Mouse (Mus musculus) heart, postnatal 0 days (tissue): ENCODE data around the gene Zgpat. TPM values are rescaled to one million over a fixed set of nuclear protein-coding genes. Genes with fewer than 3 reads are reported as not detected.

Experiments
- ATAC-seq: fragments of 200-750 bp; cut with Nextera tagmentation; 2 replicates; pipeline ENCODE4 v1.8.0; 2017; ENCODE audit warnings: low read depth, moderate number of reproducible peaks, moderate library complexity; ENCODE audit not compliant: insufficient read depth
- DNase-seq: peaks from one replicate; pipeline ENCODE4 v3.0.0-alpha.2; 2016; ENCODE audit warnings: low spot score
- H3K27ac ChIP-seq: fragments of 300-500 bp; sonication (generic); 2 replicates; pipeline ENCODE4 v1.5.1; 2014; ENCODE audit warnings: low read depth, mild to moderate bottlenecking
- H3K27me3 ChIP-seq: fragments of 300-500 bp; sonication (generic); 2 replicates; pipeline ENCODE4 v1.6.1; 2014; ENCODE audit warnings: low read length, mixed read lengths; ENCODE audit not compliant: control insufficient read depth, insufficient read depth
- H3K36me3 ChIP-seq: fragments of 300-500 bp; sonication (generic); replicated peaks from 2 replicates; pipeline ENCODE4 v1.6.1; 2014; ENCODE audit warnings: low read length, mixed read lengths; ENCODE audit not compliant: control insufficient read depth, insufficient read depth
- H3K4me1 ChIP-seq: fragments of 300-500 bp; sonication (generic); 2 replicates; pipeline ENCODE4 v1.6.1; 2014; ENCODE audit warnings: antibody characterized with exemption; ENCODE audit not compliant: control insufficient read depth, insufficient read depth
- H3K4me2 ChIP-seq: fragments of 300-500 bp; sonication (generic); 2 replicates; pipeline ENCODE4 v1.6.1; 2014; ENCODE audit warnings: low read depth, mild to moderate bottlenecking, low read length, moderate library complexity
- H3K4me3 ChIP-seq: fragments of 300-500 bp; sonication (generic); 2 replicates; pipeline ENCODE4 v1.5.1; 2014; ENCODE audit warnings: low read depth, low read length
- H3K9ac ChIP-seq: fragments of 300-500 bp; sonication (generic); replicated peaks from 2 replicates; pipeline ENCODE4 v1.6.1; 2014; ENCODE audit warnings: low read depth, low read length, mixed read lengths
- H3K9me3 ChIP-seq: fragments of 300-500 bp; sonication (generic); replicated peaks from 2 replicates; pipeline ENCODE4 v1.6.1; 2016; ENCODE audit warnings: low read length; ENCODE audit not compliant: control insufficient read depth
- CTCF ChIP-seq: IDR thresholded peaks from 2 replicates; pipeline ENCODE4 v1.5.1; 2016; ENCODE audit warnings: antibody characterized with exemption, control low read depth, low read depth
- EP300 ChIP-seq: IDR thresholded peaks from 2 replicates; pipeline ENCODE4 v1.6.1; 2016; ENCODE audit warnings: antibody characterized with exemption, low read depth
- WGBS: fragments of 180-500 bp; shearing (Covaris S2); extraction: QIAGEN DNeasy Blood & Tissue Kit; methylation state at CpG from one replicate; pipeline ENCODE4 v1.1.7; 2014; 5-methylcytosine and 5-hydroxymethylcytosine counted together
- polyA plus RNA-seq: library from polyadenylated mRNA; unstranded; fragments of >200 nt; fragmentation: Nextera tagmentation; extraction: Ambion mirVana; gene quantifications from 2 replicates; pipeline ENCODE4 v1.2.1, GENCODE M21; 2015
- total RNA-seq: library from RNA; depleted of rRNA; stranded (reverse); fragments of >200 nt; gene quantifications from 2 replicates; pipeline ENCODE4 v1.2.3, GENCODE M21; 2014; ENCODE audit warnings: low replicate concordance

Gene Zgpat
- total and polyA plus RNA-seq, 2 experiments from 2014 or later, result 18.7 to 38.4 TPM

DNA sequence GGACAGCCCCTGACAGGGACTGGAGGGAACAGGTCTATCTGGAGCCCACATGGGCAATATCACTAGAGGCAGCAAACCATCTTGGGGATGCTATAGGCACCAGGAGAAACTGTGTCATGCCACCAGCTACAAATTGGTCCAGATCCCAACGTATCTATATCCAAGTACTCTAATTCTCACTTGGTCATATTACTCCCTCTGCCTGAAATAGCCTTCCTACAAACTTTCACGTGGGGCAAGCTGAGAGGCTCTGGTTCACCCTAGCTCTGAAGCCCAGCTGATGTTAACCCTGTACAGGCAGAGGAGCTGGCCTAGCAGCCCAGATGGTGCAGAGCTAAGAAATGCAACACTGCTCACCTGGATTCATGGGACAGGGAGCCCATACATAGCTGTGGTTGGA lies 26.8 kb downstream of the Zgpat start:
- Histone ChIP-seq H3K9me3 (no peaks in the 10 kb centered on the region), H3K4me1 (0 out of 2 replicates have a peak, but pooled peaks cover 4% of the 10 kb centered on the region), H3K27ac (no peak overlapping the region), H3K27me3 (no peaks in the 10 kb centered on the region), H3K4me2 (no peak overlapping the region), H3K36me3 (peaks cover 53% of the 10 kb centered on the region; the same call in 1 of the 2 replicates), H3K9ac (no peak overlapping the region), H3K4me3 (no peak overlapping the region)
- 47% methylated on average over 2 of the region's 2 CpGs for WGBS
- ATAC-seq (no peak), DNase-seq (no peak)
- TF ChIP-seq CTCF, result no peak
- TF ChIP-seq EP300, result no peak

DNA sequence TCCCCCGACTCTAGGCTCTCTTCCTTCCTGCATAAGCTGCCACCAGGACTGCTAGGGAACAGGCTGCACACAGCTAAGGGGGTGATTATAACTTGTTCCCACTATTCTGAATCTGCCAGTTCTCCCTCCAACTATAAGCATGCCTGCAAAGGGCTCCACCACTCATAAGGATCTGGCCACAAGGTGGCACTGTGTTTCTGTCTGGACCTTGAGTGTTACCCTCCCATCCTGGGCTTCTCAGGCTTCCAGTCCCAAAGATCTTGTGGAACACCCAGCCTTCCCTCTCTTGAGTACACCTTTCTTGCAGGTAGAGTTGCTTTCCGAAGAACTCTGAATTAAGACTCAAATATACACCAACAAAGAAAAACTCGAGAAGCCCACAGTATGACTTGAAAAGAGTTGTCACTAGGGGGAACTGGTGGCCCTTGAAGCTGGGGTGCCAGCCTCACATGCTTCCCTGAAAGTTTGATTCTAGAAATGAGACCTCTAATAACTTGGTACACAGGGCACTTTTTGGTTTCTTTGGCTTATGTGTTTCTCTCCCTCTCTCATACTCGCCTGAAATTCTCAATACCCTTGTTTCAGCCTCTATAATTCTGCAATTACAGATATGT lies 28.0 kb downstream of the Zgpat start:
- Histone ChIP-seq H3K4me3 (no peak overlapping the region), H3K27me3 (no peaks in the 10 kb centered on the region), H3K36me3 (peaks cover 48% of the 10 kb centered on the region; the same call in 1 of the 2 replicates), H3K9me3 (no peaks in the 10 kb centered on the region), H3K4me2 (no peak overlapping the region), H3K27ac (no peak overlapping the region), H3K9ac (no peak overlapping the region), H3K4me1 (peaks cover 11% of the 10 kb centered on the region)
- TF ChIP-seq EP300 (no peak), CTCF (peak; percentile 94)
- WGBS, result 14% methylated on average over 4 of the region's 4 CpGs
- peak; percentile 76; the same call in 1 of the 2 replicates for ATAC-seq
- peak; percentile 83 for DNase-seq

DNA sequence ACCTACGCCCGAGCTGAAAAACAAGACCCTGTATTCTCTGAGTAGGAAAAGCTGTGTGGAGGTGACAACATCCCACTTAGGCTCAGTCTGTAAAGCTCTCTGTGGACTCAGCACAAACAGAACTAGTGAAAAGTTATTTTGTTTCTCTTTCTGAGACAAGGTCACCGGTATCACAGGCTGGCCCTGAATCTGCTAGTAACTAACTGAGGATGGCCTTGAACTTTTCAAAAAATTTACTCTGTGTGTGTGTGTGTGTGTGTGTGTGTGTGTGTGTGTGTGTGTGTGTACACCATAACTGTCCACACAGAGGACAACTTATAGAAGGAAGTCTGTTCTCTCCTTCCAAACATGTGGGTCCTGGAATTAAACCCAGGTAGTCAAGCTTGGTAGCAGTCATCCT lies 29.4 kb downstream of the Zgpat start:
- no peak for ATAC-seq
- DNase-seq, result no peak
- peaks cover 11% of the 10 kb centered on the region for H3K4me1 ChIP-seq
- H3K36me3 ChIP-seq, result peaks cover 45% of the 10 kb centered on the region; the same call in 1 of the 2 replicates
- TF ChIP-seq EP300 (no peak), CTCF (no peak)
- H3K27ac ChIP-seq, result no peak overlapping the region
- H3K27me3 ChIP-seq, result no peaks in the 10 kb centered on the region
- H3K9ac ChIP-seq, result no peak overlapping the region
- H3K4me3 ChIP-seq, result no peak overlapping the region
- H3K9me3 ChIP-seq, result no peaks in the 10 kb centered on the region
- WGBS, result 92% methylated on average over 3 of the region's 3 CpGs
- H3K4me2 ChIP-seq, result no peak overlapping the region

DNA sequence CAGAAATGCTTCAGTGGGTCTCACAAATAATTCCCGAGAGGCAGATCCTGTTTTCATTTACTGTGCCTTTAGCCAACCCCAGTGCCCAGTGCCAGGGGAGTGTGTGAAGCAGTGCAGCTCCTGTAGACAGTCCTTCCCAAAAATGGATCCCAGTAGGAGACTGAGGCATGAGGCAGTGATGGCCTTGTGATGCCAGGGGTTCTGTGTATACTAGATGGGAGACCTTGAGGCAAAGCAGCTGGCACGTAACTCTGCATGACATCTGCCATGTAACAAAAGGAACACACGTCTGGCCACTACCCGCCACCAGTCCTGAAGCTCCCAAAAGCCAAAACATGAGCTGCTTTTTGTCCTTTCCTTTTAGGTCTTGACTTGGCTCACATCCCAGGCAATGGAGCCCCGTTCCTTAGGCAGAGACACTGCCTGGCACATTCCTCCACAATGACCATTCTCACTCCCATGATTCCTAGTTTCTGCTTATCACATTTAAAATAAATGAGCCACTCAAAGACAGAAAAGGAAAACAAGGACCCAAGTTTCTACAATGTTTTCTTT lies 32.6 kb downstream of the Zgpat start:
- Histone ChIP-seq H3K4me3 (no peak overlapping the region), H3K4me2 (0 out of 2 replicates have a peak overlapping the region, but pooled peaks have one; percentile 30), H3K36me3 (0 out of 2 replicates have a peak, but pooled peaks cover 21% of the 10 kb centered on the region), H3K9me3 (no peaks in the 10 kb centered on the region), H3K4me1 (peaks cover 11% of the 10 kb centered on the region), H3K9ac (no peak overlapping the region), H3K27ac (peak overlapping the region; percentile 70), H3K27me3 (no peaks in the 10 kb centered on the region)
- no peak for TF ChIP-seq EP300
- TF ChIP-seq CTCF, result no peak
- 28% methylated on average over 5 of the region's 5 CpGs for WGBS
- DNase-seq, result peak; percentile 50
- ATAC-seq, result peak; percentile 58

DNA sequence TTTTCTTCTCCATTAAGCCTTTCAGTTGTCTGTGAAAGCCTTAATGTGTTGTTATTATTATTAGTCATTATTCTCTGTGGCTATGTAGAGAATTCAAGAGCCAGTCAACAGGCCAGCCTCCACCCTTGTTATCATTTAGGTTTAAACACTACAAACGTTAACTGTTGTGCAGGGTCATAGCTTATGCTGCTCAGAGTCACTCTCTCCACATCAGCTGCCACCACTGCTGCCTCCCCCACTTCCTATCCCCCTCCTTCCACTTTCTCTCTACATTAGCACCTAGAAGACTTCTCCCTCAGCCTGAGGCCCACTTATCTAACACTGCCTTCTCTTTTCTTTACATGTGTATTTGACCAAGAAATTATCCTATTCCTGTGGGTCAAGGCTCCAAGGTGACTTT lies 36.8 kb downstream of the Zgpat start:
- Histone ChIP-seq H3K27ac (no peak overlapping the region), H3K4me1 (peaks cover 6% of the 10 kb centered on the region), H3K9me3 (no peaks in the 10 kb centered on the region), H3K36me3 (no peaks in the 10 kb centered on the region; the same call in 1 of the 2 replicates), H3K4me2 (no peak overlapping the region), H3K9ac (no peak overlapping the region), H3K4me3 (no peak overlapping the region), H3K27me3 (no peaks in the 10 kb centered on the region)
- no peak for DNase-seq
- ATAC-seq, result no peak
- WGBS, result 8% methylated on average over 1 of the region's 1 CpGs
- TF ChIP-seq CTCF, result no peak
- TF ChIP-seq EP300, result no peak
